Mouse (Mus musculus) gastrocnemius, adult 2 months (tissue): ENCODE data around the gene Zbp1. TPM values are rescaled to one million over a fixed set of nuclear protein-coding genes. Genes with fewer than 3 reads are reported as not detected.
A peak's percentile ranks its signal among the peaks of the same experiment; 100 is the strongest.

Experiments
- DNase-seq: peaks from one replicate; pipeline ENCODE4 v3.0.0; 2022
- H3K27ac ChIP-seq: fragments of 200-600 bp; 2 replicates; pipeline ENCODE4 v1.8.1; 2022; ENCODE audit warnings: mild to moderate bottlenecking
- H3K4me3 ChIP-seq: fragments of 200-600 bp; 2 replicates; pipeline ENCODE4 v1.8.1; 2022; ENCODE audit warnings: mild to moderate bottlenecking, moderate library complexity
- CTCF ChIP-seq: fragments of 200-600 bp; IDR thresholded peaks from 2 replicates; pipeline ENCODE4 v1.8.1; 2022; ENCODE audit warnings: antibody characterized with exemption, mild to moderate bottlenecking, moderate library complexity
- intact Hi-C: fragments of 180-260 bp; cut with DNase I; formaldehyde crosslinking; loops from one replicate; pipeline ENCODE4 v1.15.1; 2025
- total RNA-seq, 2 experiments: library from RNA; stranded (reverse); gene quantifications; 2 replicates each; pipeline ENCODE4 v1.2.3; 2021

Gene Zbp1
- total RNA-seq, 2 experiments from 2014 or later = not detected

- Histone ChIP-seq H3K4me3 (no peak overlapping the region), H3K27ac (no peak overlapping the region)
- intact Hi-C loops = no loop called here
- TF ChIP-seq CTCF = no peak
- DNase-seq = no peak
Measured at GRCm38 (mm10) chr2:173180721-173181388, 37.9 kb downstream of the Zbp1 start.

- H3K27ac ChIP-seq = no peak overlapping the region
- no peak for TF ChIP-seq CTCF
- no peak for DNase-seq
- intact Hi-C loops = no loop called here
- H3K4me3 ChIP-seq = no peak overlapping the region
Measured at GRCm38 (mm10) chr2:173180026-173180425, 38.7 kb downstream of the Zbp1 start.

GRCm38 (mm10) chr2:173179046-173179445 lies 39.7 kb downstream of the Zbp1 start:
- Histone ChIP-seq H3K27ac (no peak overlapping the region), H3K4me3 (no peak overlapping the region)
- no peak for TF ChIP-seq CTCF
- intact Hi-C loops = no loop called here
- no peak for DNase-seq

GRCm38 (mm10) chr2:173177951-173178350 lies 40.8 kb downstream of the Zbp1 start:
- H3K4me3 ChIP-seq = no peak overlapping the region
- intact Hi-C loops = no loop called here
- TF ChIP-seq CTCF = no peak
- no peak overlapping the region for H3K27ac ChIP-seq
- no peak for DNase-seq

GRCm38 (mm10) chr2:173177481-173177880 lies 41.2 kb downstream of the Zbp1 start:
- intact Hi-C loops = no loop called here
- Histone ChIP-seq H3K4me3 (no peak overlapping the region), H3K27ac (no peak overlapping the region)
- no peak for DNase-seq
- TF ChIP-seq CTCF = no peak

- Histone ChIP-seq H3K4me3 (no peak overlapping the region), H3K27ac (no peak overlapping the region)
- TF ChIP-seq CTCF = peak; percentile 16; the same call in 1 of the 2 replicates
- DNase-seq = no peak
- intact Hi-C loops = no loop called here
Measured at GRCm38 (mm10) chr2:173175703-173176102, 43.0 kb downstream of the Zbp1 start.

- intact Hi-C loops = no loop called here
- DNase-seq = no peak
- no peak overlapping the region for H3K27ac ChIP-seq
- TF ChIP-seq CTCF = no peak
- no peak overlapping the region for H3K4me3 ChIP-seq
Measured at GRCm38 (mm10) chr2:173174569-173174968, 44.2 kb downstream of the Zbp1 start.

- no peak for TF ChIP-seq CTCF
- H3K4me3 ChIP-seq = peak overlapping the region; percentile 55
- DNase-seq = no peak
- H3K27ac ChIP-seq = peak overlapping the region; percentile 59
- intact Hi-C loops = no loop called here
Measured at GRCm38 (mm10) chr2:173173521-173174511, 44.9 kb downstream of the Zbp1 start.

GRCm38 (mm10) chr2:173173008-173173407 lies 45.7 kb downstream of the Zbp1 start:
- Histone ChIP-seq H3K4me3 (no peak overlapping the region; the same call in 1 of the 2 replicates), H3K27ac (no peak overlapping the region; the same call in 1 of the 2 replicates)
- no peak for DNase-seq
- TF ChIP-seq CTCF = no peak
- intact Hi-C loops = no loop called here

- Histone ChIP-seq H3K4me3 (no peak overlapping the region), H3K27ac (no peak overlapping the region)
- no peak for DNase-seq
- no peak for TF ChIP-seq CTCF
- intact Hi-C loops = no loop called here
Measured at GRCm38 (mm10) chr2:173172386-173172785, 46.3 kb downstream of the Zbp1 start.

- intact Hi-C loops = no loop called here
- TF ChIP-seq CTCF = no peak
- no peak for DNase-seq
- Histone ChIP-seq H3K4me3 (no peak overlapping the region), H3K27ac (no peak overlapping the region)
Measured at GRCm38 (mm10) chr2:173171956-173172355, 46.8 kb downstream of the Zbp1 start.

- DNase-seq = peak; percentile 55
- TF ChIP-seq CTCF = no peak
- intact Hi-C loops = no loop called here
- Histone ChIP-seq H3K27ac (no peak overlapping the region), H3K4me3 (peak overlapping the region; percentile 53)
Measured at GRCm38 (mm10) chr2:173171470-173171869, 47.3 kb downstream of the Zbp1 start.

GRCm38 (mm10) chr2:173170715-173171114 lies 48.0 kb downstream of the Zbp1 start:
- Histone ChIP-seq H3K27ac (no peak overlapping the region), H3K4me3 (no peak overlapping the region)
- TF ChIP-seq CTCF = peak; percentile 42
- intact Hi-C loops = no loop called here
- no peak for DNase-seq
